Mouse (Mus musculus): ENCODE measurements around the gene Gars.

Gars gene

DNA sequence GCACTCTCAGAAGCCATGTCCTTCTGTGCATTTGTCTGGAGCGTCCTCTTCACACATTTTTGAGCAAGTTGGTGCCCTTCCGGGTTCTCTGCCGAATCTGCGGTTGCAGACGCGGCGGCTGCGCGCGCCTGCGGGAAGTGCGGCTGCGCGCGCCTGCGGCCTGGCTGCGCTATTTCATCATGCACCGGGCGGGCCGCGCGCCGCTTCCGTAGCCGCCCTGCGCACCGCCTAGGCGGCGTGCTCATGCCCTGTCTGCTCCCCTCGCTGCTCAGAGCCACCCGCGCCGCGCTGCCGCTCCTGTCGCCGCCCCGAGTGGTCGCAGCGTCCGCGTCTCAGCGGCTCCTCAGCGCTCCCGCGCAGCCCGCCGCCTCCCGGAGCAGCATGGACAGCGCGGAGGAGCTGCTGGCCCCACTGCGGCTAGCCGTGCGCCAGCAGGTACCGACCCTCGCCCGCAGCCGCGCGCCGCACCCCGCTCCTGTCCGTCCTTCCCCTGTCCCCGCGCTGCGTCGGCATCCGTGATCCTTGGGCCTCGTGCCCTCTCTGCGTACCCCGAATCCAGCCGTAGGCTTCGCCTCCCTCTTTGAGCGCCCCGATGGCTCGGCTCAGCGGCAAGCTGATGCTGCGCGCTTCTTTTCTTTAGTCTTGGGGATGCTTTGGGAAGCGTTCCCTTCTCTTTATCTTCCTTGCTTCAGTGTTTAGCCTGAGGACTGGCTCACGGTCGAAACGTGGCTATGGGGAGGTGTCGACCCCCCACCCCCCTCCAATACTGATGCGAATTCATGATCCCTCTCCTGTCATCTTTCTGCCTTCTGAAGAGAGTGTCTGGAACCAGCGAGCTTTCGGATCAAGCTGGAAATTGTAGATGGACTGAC is at the start of gene Gars:
TSS of gene Gars (plus strand) at position 209 of the 872 bp plus-strand sequence.
- DNase-seq (ENCODE audit: low read depth, low spot score): peak; percentile 90

DNA sequence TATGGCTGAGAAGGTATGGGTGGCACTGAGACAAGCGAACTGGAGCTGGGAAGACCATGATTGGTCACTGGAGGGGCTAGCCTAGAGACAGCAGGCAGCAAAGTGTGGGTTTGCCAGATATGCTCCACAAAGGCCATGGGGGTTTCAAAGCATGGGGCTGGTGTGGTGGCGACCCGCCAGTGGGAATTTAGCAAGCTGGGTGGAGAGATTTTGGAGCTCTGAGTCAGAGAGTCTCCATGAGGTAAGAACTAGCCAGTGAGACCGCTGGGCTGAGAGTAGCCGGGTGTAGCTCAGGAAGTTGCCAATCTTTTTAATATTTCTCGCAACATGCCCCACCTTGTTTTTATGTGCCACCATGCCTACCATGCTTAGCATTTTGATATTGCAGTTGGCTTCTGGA is 49.7 kb upstream of the Gars start:
- no peak for DNase-seq (ENCODE audit: low read depth, low spot score)

DNA sequence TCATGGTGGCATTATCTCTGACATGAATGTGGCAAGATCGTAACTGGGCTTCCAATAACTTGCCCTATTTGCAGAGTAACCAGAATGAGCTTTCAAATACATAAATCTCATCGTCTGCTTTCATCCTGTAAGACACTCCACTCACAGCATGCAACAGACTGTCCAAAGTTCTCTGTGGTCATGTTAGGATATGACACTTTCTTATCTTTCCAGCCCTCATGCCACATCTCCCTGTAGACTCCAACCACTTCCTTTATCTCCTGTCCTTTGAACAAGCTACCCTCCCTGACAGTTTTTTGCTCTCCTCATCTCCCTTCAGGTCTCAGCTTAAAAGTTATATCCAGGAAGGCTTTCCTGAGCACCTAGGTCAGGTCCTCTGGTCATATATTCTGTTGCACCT is 46.6 kb upstream of the Gars start:
- no peak for DNase-seq (ENCODE audit: low read depth, low spot score)

DNA sequence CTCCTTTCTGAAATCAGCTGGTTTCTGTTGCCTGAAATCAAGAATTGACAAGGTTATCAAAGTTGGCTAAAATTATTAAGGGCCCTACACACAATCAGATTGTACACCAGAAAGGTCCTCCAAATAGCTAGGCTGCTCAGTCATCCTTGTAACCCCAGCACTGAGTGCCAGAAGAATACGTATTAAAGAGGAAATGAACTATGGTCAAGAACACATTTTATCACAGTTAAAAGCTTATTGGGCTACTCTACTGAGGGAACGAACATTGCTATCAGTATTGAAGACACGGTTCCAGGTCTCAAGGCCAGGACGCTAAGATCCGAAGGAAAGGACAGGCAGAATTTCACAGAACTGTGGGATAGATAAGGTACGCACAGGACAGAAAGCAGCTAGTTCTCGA is 45.7 kb upstream of the Gars start:
- DNase-seq (ENCODE audit: low read depth, low spot score): no peak

DNA sequence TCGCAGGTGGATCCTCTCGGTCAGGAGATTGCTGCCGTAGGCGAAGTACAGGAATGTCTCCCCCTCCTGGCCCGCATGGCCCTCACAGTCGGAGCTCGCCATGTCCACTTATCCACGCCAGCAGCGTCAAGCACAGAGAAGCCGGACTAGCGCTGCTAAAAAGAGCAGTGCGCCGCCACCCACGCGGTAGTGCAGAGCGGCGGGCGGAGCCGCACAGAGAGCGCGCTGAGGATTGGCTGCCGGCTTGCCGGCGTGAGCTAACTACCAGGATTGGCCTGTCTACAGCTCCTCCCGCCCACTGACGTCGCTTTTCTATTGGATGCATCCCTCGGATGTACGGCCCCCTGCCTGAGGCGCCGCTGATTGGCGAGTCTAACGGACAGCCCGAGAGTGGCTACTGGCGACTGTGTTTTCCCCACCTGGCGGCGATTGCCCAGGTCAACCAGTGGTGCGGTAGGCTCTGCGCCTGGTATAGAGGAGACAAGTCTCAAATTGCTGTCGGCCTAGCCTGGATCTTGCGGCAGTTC is 45.0 kb upstream of the Gars start, which contains the start of gene Ggct:
TSS of gene Ggct (minus strand) at position 217 of the 527 bp plus-strand sequence.
- DNase-seq (ENCODE audit: low read depth, low spot score): peak; percentile 97

DNA sequence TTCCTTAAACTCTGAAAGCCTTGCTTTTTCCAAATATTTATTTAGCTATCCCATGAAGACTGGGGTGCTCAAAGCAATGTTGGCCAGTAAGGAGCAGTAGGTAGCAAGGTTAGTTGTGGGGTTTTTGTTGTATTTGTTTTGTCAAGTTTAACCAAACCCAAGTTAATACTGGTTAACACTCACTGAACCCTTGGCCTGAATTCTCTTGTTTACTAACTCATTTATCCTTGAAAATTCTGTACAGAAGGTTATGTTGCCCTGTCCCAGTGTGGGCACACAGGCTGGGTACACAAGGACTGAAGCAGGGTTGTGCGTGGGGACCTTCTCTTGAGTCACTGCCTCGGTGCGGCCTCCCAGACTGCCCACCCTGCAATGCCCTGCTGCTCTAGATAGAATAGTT is 41.4 kb upstream of the Gars start:
- DNase-seq (ENCODE audit: low read depth, low spot score): no peak

DNA sequence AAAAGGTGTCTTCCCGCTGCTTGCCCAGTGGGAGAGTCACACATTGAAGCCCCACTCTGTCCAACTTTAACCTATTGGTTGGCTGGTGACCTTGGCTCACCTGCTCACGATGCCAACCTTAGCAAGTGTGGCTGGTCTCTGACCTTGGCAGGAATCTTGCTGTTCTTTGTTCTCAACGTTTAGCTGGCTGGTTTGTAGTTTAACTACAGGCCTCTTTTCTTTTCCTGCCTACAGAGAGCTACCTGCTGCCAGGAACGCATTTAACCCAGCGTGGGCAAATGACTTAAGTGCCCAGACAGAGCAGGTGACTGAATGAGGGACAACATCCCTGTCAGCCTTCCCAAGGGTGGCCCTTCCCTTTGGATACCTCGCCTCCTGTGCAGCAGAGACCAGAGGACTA is 40.1 kb upstream of the Gars start:
- DNase-seq (ENCODE audit: low read depth, low spot score): no peak

DNA sequence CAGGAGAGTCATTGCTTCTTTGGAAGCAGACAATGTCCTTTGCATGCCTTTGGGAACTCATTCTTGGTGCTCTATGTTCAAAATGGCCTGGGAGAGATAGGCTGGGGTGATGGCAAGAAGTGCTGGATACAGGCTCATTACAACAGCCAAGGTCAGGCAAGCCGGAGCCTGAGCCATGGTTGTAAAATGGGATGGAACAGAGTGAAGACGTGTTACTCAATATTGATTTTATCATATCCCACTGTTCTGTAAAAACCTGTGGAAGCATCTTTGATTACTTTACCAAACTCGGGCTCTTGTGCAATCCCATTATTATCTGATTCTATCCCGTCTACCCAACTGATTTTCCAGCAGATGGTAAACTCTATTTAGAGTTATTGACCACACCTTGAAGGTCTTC is 36.5 kb upstream of the Gars start:
- no peak for DNase-seq (ENCODE audit: low read depth, low spot score)

DNA sequence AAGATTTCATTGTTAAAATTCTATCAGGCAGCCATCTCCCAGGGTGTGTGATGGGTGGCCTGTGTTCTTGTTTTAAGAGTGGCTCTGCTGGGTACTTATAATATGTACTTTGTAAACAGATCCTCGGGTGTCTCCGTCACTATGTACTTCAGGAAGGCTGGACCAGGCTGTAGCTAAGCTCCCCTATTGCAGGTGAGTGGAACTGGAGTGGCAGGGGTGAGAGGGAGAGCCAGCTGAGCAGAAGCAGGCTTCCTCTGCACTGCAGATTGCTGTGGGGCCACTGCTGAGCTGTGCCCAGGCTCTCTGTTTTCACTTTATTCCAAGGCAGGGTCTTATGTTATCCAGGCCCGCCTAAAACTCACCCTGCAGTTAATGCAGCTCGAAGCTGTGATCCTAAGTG is 35.4 kb upstream of the Gars start:
- no peak for DNase-seq (ENCODE audit: low read depth, low spot score)

DNA sequence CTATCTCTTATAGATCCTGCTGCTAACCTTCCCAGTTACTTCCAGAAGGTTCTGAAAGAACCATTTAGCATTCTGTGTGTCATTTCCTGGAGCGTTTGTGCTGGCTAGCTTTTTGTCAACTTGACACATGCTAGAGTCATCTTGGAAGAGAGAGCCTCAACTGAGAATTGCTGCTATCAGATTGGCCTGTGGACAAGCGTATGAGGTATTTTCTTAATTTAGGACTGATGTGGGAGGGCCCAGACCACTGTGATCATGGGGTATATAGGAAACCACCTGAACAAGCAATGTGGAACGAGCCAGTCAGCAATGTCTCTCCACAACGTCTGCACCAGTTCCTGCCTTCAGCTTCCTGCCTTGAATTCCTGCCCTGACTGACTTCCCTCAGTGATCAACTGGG is 34.2 kb upstream of the Gars start:
- no peak for DNase-seq (ENCODE audit: low read depth, low spot score)

DNA sequence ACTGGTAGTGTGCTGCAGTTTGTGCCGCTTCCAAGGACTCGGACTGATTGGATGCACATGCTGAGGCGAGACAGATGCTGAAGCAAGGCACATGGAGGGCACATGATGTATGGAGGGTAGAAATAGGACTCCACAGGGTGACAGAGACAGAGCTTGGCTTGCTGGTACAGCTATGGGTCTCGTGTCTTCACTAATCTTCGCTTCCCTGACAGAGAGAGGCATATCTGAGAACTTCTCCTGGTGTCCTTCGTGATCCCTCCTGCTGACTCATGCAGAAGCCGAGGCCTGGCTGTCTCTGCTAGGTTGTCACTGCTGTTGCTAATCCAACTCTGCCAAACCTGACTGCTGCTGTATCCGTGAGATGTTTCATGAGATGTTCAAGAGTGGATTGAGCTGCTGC is 29.4 kb upstream of the Gars start:
- DNase-seq (ENCODE audit: low read depth, low spot score): no peak

DNA sequence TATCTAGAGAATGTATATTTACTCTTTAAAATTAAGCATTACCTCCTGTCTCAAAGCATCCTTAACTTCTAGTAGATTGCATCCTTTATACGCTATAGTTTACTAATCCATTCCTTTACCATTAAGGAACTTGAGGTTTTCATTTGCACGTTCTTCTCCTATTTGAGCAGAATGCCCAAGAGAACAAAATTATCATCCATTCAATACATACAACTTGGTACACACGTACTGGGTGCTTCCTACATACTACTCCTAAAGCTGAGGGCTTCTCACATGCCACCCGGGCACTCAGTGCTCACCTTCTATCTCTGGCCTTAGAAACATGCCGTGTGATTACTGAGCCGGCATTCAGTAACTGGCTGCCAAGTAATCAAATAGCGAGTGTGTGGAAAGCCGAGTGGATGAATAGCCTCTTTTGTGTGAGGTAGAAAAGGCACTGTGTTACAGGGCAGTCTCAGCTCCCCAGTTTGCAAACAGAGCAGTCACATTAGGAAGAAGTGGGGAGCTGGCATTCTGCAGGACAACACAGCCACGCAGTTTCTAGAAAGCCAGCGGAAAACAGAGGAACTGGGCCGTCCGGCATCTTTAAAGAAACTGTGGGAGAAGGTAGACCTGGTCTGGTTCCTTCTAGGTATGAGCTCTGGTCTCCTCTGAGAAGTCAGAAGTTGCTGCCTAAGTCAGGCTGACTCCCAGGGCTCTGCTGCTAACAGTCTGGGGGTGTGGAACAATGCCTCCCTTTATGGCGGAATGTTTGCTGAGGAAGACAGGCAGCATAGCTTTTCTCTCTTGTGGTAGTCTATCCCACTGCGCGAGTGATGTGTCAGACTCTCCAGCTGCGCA is 28.2 kb upstream of the Gars start:
- peak; percentile 68 for DNase-seq (ENCODE audit: low read depth, low spot score)

DNA sequence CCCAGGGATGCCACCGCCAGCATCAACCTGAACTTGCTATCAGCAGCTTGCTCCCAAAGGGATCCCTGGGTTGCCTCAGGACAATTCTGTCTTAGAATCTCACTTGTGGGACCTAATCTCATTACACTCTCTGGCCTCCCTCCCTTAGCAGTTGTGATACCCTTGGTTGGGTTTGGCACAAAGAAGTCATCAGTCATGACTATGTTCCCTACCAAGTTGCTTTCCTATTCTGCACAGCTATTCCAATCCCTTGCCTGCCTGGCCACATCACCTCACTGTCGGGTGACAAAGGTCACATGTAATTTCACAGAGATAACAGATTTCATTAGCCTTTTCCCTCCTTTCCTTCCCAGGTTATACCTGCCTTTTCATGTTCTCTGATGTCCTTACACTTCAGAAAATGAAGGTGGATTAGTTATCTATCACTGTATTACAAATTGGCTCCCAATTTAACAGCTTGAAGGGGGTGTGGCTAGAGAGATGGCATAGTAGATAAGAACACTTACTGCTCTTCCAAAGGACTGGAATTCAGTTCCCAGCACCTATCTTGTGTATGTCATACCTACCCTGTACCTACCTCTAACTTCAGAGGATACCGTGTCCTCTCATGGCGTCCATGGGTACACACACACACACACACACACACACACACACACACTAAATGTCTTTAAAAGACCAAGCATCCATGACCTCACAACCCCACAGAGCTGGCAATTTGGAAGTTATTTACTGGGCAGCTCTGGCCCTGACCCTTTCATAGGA is 27.3 kb upstream of the Gars start:
- DNase-seq (ENCODE audit: low read depth, low spot score): no peak

DNA sequence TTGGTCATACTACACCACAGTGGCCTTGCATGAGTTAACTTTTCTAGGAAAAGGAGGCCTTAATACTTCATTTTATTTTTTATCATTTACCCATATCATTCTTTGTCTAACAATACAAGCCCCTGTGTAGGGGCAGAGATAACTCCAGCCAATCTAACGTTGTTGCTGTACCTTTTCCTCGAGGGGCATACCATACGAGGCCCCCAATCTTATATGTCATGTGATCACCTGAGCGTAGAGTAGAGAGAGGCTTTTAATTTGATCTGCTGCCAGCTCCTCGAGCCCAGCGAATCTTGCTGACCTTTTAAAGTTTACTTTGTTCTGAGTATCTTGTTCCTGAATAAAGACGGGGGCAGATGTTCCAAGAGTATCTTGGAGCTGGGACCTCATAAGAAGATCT is 25.3 kb upstream of the Gars start:
- no peak for DNase-seq (ENCODE audit: low read depth, low spot score)

DNA sequence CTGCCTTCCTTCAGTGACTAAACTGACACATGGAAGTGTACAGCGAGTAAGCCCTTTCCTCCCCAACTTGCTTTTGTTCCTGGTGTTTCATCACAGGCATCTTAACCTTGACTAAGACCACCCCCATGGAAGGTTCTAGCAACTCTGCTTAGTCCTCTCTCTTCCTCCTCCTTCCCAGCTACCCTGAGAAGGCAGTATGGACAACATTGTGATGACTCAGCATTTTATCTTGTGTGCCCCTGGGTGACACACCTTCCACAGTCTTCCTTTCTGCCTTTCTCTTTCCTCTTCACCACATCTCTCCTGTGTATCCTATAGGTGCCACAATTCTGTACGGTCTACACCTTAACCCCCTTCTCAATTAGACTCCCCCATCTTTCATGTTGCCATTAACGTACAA is 23.6 kb upstream of the Gars start:
- no peak for DNase-seq (ENCODE audit: low read depth, low spot score)

DNA sequence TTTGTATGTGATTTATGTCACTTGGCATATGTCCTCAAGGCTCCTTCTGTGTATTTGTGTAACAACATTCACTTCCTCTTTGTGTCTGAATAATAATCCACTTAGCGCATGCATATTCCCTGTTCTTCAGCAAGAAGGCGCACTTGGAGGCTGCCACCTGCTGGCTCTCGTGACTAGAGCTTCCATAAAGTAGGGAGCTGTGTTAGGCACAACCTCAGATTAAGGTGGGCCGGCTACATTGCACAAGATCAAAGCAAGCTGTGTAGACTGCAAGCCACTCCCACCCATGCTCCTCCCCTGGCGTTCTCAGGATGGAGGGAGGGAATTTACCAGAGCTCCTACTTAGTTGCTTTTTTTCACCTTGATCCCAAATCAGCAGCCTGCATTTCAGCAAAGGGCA is 21.6 kb upstream of the Gars start:
- DNase-seq (ENCODE audit: low read depth, low spot score): no peak

DNA sequence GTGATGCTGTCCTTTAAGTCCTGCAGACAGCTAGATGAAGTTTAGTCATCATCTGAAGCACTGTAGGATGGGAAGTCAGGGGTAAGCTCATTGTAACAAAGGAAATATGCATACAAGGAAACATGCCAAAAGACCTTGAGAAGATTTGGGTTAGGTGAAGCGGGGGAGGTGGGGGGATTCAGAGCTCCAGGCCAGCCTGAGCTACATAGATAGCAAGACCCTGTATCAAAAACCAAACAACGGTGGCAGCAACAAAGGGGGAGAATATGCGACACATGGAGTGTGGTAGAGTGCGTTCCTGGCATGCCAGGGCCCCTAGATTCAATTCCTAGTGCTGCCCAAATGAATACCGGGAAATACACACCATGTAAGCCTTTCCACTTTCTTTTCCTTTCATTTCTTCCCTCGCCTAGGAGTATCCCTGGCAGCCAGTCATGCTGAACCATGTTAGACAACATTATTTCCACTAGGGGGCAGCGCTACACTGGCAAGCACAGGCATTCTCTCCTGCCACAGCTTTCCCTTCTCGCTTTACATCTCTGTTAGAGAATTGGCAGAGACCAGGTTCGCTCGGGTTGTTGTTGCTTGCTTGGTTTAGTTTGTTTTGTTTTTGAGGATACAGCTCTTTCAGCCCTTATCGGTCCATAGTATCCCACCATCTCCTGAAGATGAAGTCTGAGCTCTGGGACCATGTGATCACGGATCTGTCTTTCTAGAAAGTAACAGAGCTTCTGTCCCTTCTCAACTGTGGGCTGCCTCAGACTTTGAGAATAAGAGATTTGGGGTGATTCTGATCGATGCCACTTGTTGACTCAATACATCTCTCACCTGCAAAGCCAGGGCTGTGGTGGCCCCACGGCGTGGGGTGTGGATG is 20.9 kb upstream of the Gars start:
- peak; percentile 88 for DNase-seq (ENCODE audit: low read depth, low spot score)

DNA sequence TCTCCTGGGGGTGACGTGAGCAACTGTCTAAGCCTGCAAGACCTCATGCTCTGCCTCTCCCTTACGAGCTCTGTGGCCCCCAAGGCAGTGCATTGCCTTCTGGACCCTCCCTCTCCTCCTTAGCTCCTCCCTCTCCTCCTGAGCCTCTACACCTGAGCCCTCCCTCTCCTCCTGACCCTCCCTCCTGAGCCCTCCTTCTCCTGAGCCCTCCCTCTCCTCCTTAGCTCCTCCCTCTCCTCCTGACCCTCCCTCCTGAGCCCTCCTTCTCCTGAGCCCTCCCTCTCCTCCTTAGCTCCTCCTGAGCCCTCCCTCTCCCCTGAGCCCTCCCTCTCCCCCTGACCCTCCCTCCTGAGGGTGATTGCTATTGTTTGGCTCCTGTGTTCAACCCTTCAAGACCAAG is 19.4 kb upstream of the Gars start:
- no peak for DNase-seq (ENCODE audit: low read depth, low spot score)

DNA sequence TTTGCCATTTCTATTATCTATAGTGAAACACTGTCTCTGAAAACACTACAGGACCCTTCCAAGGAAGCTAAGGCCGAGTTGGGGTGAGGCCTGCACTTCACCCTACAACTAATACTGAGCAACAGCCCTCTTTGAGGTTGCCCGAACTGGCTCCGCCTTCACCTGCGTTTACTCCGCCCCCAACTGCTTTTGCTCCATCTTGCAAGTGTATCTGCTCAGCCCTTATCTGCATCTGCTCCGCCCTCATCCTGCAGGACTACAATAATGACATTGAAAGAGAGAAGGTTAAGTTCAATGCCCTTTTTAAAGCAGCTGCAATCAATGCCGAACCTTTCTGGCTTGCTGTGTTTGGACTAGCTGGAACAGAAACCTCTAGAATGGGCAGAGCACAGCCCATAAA is 16.0 kb upstream of the Gars start:
- DNase-seq (ENCODE audit: low read depth, low spot score): no peak

DNA sequence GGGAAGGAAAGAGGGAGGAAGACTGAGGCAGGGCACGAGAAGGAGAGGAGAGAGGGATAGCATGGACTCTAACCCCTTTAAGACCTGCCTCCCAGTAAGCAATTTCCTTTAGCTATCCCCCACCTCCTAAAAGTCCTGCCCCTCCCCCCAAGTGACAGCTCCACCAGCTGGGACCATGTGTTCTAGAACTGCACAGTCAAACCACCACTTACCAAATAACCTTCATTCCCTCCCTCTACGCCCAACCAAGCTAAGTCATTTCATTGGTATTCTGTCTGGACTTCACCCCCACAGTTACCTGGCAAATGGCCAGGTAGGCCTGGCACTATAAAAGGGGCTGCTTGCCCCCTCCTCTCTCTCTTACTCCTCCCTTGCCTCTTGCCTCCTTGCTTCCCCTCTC is 10.2 kb upstream of the Gars start:
- DNase-seq (ENCODE audit: low read depth, low spot score): no peak

DNA sequence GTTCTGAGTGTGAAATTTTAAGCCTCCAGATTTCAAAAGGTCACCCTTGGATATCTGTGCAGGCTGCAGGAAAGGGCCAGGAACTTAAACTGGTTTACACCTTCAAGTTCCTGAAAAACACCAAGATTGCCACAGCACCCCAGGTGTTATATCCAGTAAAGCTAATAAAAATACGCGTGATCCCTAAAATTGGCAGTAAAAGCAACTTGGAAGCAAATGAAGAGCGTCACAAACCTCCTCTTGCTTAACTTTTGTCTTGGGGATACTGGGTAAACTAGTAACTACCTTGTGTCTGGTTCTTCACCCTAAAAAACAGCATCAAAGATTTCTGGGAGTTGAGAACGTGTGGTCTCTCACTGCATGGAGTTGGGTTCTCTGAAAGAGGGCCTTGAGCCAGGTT is 1.1 kb upstream of the Gars start:
- no peak for DNase-seq (ENCODE audit: low read depth, low spot score)
